Mouse (Mus musculus): ENCODE data around the gene Gpatch4.

GRCm38 (mm10) chr3:88100251-88100650 lies 57.3 kb downstream of the Gpatch4 start:
- TF ChIP-seq CTCF (IDR thresholded peaks at IDR 0.05; ENCODE audit: low read depth) (no peak), EP300 (IDR thresholded peaks at IDR 0.05; ENCODE audit: low read depth) (no peak)

Data from liver, postnatal 0 days (tissue).